Mouse (Mus musculus) thymus, adult 2 months (tissue): ENCODE results near the gene Zfp719. TPM values are rescaled to one million over a fixed set of nuclear protein-coding genes. Genes with fewer than 3 reads are reported as not detected.

Experiments
- DNase-seq: peaks from one replicate; pipeline ENCODE4 v3.0.0; 2021
- H3K27ac ChIP-seq: fragments of 200-500 bp; 2 replicates; pipeline ENCODE4 v1.5.1; 2012; ENCODE audit warnings: low read length, control low read depth; ENCODE audit not compliant: control insufficient read depth, insufficient read depth
- H3K27me3 ChIP-seq: fragments of 200-500 bp; 2 replicates; pipeline ENCODE4 v1.6.1; 2012; ENCODE audit warnings: mild to moderate bottlenecking, low read length, moderate library complexity, mixed read lengths; ENCODE audit not compliant: control insufficient read depth, insufficient read depth
- H3K36me3 ChIP-seq: fragments of 200-500 bp; 2 replicates; pipeline ENCODE4 v1.6.1; 2012; ENCODE audit warnings: mild to moderate bottlenecking, low read length, moderate library complexity; ENCODE audit not compliant: control insufficient read depth, insufficient read depth
- H3K4me1 ChIP-seq: fragments of 200-500 bp; replicated peaks from 2 replicates; pipeline ENCODE4 v1.6.1; 2012; ENCODE audit warnings: low read length; ENCODE audit not compliant: control insufficient read depth, insufficient read depth
- H3K4me3 ChIP-seq: fragments of 200-500 bp; 2 replicates; pipeline ENCODE4 v1.5.1; 2012; ENCODE audit warnings: mild to moderate bottlenecking, low read length, control low read depth, moderate library complexity; ENCODE audit not compliant: control insufficient read depth, insufficient read depth
- CTCF ChIP-seq: fragments of 200-500 bp; IDR thresholded peaks from 2 replicates; pipeline ENCODE4 v1.5.1; 2012; ENCODE audit warnings: mild to moderate bottlenecking, control low read depth, low read length, moderate library complexity, borderline replicate concordance; ENCODE audit not compliant: control insufficient read depth, poor library complexity, insufficient read depth; ENCODE audit errors: extremely low read depth
- POLR2A ChIP-seq: fragments of 200-500 bp; IDR thresholded peaks from 2 replicates; pipeline ENCODE4 v1.6.1; 2012; ENCODE audit warnings: mild to moderate bottlenecking, low read length, control low read depth, moderate library complexity; ENCODE audit not compliant: control insufficient read depth, poor library complexity, insufficient read depth; ENCODE audit errors: extremely low read depth
- WGBS: fragments of 180-500 bp; shearing (Covaris S2); methylation state at CpG from one replicate; pipeline ENCODE4 v1.1.7; 2018; 5-methylcytosine and 5-hydroxymethylcytosine counted together
- polyA plus RNA-seq: library from polyadenylated mRNA; depleted of rRNA; stranded (reverse); fragments of >200 nt; gene quantifications from 2 replicates; pipeline ENCODE4 v1.2.3, GENCODE M21; 2012

Gene Zfp719
- polyA plus RNA-seq, 1 experiment, result 2.7 TPM

DNA sequence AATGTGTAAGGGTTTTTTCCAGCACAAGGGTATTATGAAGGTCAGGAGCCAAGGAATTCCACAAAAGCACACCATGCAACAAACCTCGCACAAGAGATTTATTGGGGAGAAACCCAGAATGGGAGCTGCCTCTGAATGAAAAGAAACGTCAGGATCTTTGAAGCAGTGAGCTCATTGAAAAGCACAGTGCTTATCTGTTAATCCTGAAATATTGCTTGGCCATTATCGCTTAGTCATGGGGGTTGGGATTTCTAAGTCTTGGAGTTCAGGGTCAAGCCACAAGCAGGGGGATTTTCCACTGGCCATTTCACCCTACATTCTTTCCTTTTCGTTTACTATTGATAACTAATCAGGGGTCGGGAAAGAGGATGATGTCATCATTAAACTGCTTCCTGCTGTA lies 22.5 kb downstream of the Zfp719 start:
- H3K27ac ChIP-seq, result no peak overlapping the region
- H3K36me3 ChIP-seq, result no peaks in the 10 kb centered on the region
- no peak for TF ChIP-seq CTCF
- TF ChIP-seq POLR2A, result no peak
- peaks cover under 1% of the 10 kb centered on the region; the same call in 1 of the 2 replicates for H3K4me1 ChIP-seq
- WGBS, result 84% methylated on average over 5 of the region's 5 CpGs
- no peak for DNase-seq
- H3K4me3 ChIP-seq, result no peak overlapping the region
- no peaks in the 10 kb centered on the region for H3K27me3 ChIP-seq

DNA sequence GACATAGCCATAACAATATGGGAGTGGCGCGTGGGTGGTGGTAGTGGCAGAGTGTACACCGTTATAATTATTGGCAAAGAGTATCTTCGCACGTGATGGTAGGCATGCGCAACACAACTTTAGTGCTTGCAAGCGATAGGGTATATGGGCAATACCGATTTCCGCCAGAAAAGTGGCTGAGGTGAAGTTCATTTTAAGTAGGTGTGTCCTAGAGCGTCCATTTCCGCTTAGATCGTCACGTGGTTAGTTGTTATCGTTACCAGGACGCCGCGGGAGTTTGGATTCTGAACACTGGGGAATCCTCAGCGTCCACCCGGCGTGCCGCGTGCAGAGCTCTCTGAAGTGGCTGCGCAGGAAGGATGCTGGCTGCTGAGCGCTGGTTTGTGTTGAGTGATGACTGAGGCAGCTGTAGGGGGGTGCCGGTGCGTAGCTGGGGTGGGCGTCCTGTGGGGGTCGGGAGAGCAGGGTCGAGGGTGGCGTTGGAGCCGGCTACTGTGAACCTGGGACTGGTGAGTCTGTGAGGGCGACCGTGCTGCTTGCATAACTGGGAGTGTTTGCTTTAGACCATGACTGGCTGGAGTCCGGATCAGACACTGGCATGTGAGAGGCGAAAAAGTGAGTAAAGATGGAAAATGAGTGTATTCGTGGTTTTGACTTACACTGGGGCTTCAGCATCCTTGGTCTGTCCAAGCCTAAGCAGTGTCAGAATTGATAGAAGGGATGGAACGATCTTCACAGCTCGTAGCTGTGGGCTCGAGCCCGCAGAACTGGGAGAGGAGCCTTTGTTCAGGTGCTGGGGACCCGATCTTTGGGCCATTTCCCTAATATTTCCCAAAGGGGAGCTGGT lies 27.7 kb downstream of the Zfp719 start, which contains the start of gene Zfp819:
Gene Zfp819, plus strand, starts transcription at position 274 of the 847 bp plus-strand sequence.
- WGBS, result 21% methylated on average over 41 of the region's 41 CpGs
- H3K4me3 ChIP-seq, result no peak within 1 kb of the TSS
- H3K27me3 ChIP-seq, result no peaks in the 10 kb centered on the region
- peaks cover 4% of the 10 kb centered on the region; the same call in 1 of the 2 replicates for H3K4me1 ChIP-seq
- TF ChIP-seq CTCF (no peak), POLR2A (no peak)
- DNase-seq, result peak; percentile 29
- H3K27ac ChIP-seq, result no peak within 1 kb of the TSS
- H3K36me3 ChIP-seq, result no peaks in the 10 kb centered on the region

DNA sequence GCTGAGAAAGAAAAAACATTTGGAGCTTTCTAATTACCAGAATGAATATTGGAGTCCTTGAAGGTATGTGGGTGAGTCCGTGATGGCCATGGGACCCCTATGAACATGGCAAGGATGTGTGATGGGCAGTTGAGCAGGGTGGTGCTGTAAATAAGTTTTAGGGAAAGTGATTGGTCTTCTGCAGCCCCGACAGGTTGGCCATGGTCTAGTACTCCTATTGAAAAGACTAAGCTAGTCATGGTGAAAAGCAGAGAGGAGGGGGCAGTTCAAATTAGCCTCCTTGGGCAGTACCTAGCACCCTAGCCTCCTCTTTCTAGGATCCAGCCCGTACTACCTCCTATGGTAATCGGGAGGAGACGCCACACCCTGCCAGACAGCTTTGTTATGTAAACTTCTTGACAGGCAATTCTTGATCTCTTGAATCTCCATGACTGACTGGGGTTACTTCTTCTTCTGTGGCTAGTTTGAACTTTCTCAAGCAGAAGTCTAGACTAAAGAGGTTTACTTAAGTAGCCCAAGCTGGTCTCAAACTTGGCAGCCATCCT lies 28.4 kb downstream of the Zfp719 start:
- H3K4me1 ChIP-seq, result peaks cover 4% of the 10 kb centered on the region; the same call in 1 of the 2 replicates
- WGBS, result 43% methylated on average over 5 of the region's 5 CpGs
- TF ChIP-seq CTCF, result no peak
- no peak overlapping the region for H3K27ac ChIP-seq
- no peak overlapping the region for H3K4me3 ChIP-seq
- DNase-seq, result no peak
- H3K27me3 ChIP-seq, result no peaks in the 10 kb centered on the region
- no peaks in the 10 kb centered on the region for H3K36me3 ChIP-seq

DNA sequence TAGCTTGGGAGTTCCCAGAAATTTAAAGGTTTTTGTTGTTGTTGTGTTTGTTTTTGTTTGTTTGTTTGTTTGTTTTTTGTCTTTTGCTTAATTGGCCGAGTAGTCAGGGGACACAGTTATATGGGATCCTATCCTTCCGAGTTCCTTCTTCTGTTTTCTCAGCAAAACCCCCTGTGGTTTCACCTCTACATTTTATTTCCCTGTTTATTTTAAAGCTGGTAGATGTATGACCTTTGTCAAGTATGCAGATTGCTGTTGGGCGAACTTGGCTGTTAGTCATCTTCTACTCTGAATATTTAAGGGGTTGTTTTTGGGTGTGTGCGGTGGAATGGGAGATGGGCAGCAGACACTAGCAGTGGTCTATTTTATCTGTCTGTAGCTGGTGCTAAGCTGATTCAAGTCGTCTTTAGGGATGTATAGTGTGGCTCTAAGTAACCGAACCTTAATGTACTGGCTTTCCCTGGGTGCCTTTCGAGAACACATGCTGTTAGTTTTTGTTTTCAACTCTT lies 29.0 kb downstream of the Zfp719 start:
- TF ChIP-seq POLR2A (no peak), CTCF (no peak)
- DNase-seq, result no peak
- H3K4me1 ChIP-seq, result peaks cover 4% of the 10 kb centered on the region; the same call in 1 of the 2 replicates
- no peak overlapping the region for H3K27ac ChIP-seq
- WGBS, result 65% methylated on average over 7 of the region's 7 CpGs
- no peaks in the 10 kb centered on the region for H3K36me3 ChIP-seq
- H3K27me3 ChIP-seq, result no peaks in the 10 kb centered on the region
- no peak overlapping the region for H3K4me3 ChIP-seq

- Histone ChIP-seq H3K27ac (no peak overlapping the region), H3K27me3 (no peaks in the 10 kb centered on the region), H3K4me3 (no peak overlapping the region), H3K4me1 (no peaks in the 10 kb centered on the region), H3K36me3 (no peaks in the 10 kb centered on the region)
- no peak for TF ChIP-seq POLR2A
- WGBS, result 96% methylated on average over 14 of the region's 14 CpGs
- DNase-seq, result no peak
These were observed 34.6 kb downstream of the Zfp719 start for GRCm38 (mm10) chr7:43613816-43614551.

GRCm38 (mm10) chr7:43622927-43623326 lies 43.5 kb downstream of the Zfp719 start:
- Histone ChIP-seq H3K4me3 (no peak overlapping the region), H3K4me1 (no peaks in the 10 kb centered on the region; the same call in 1 of the 2 replicates), H3K27ac (no peak overlapping the region), H3K27me3 (no peaks in the 10 kb centered on the region), H3K36me3 (no peaks in the 10 kb centered on the region)
- 57% methylated on average over 7 of the region's 7 CpGs for whole genome bisulfite sequencing
- DNase-seq, result no peak
- TF ChIP-seq CTCF, result no peak
- no peak for TF ChIP-seq POLR2A
